Mouse (Mus musculus) gastrocnemius, postnatal 10 days (tissue): ENCODE results near the gene Rasgrp1. TPM values are rescaled to one million over a fixed set of nuclear protein-coding genes. Genes with fewer than 3 reads are reported as not detected.
A peak's percentile ranks its signal among the peaks of the same experiment; 100 is the strongest.

ENCODE experiments used
- DNase-seq: peaks from one replicate; pipeline ENCODE4 v3.0.0; 2021; ENCODE audit warnings: mixed read lengths
- total RNA-seq, 2 experiments: library from RNA; stranded (reverse); gene quantifications; 2 replicates each; pipeline ENCODE4 v1.2.3; 2021

Rasgrp1 gene
- total RNA-seq, 2 experiments from 2014 or later, result 0.54 to 0.86 TPM

- no peak for DNase-seq
These were observed 11.2 kb downstream of the Rasgrp1 start for GRCm38 (mm10) chr2:117331634-117332033.

GRCm38 (mm10) chr2:117328521-117329285 is 14.1 kb downstream of the Rasgrp1 start:
- DNase-seq, result no peak

- DNase-seq, result no peak
These were observed 20.4 kb downstream of the Rasgrp1 start for GRCm38 (mm10) chr2:117322399-117322798.

- DNase-seq, result no peak
These were observed 21.6 kb downstream of the Rasgrp1 start for GRCm38 (mm10) chr2:117321231-117321630.

GRCm38 (mm10) chr2:117318991-117319390 is 23.8 kb downstream of the Rasgrp1 start:
- DNase-seq, result no peak

GRCm38 (mm10) chr2:117313586-117314235 is 29.1 kb downstream of the Rasgrp1 start:
- no peak for DNase-seq

- no peak for DNase-seq
These were observed 30.3 kb downstream of the Rasgrp1 start for GRCm38 (mm10) chr2:117312441-117312895.

- DNase-seq, result no peak
These were observed 30.8 kb downstream of the Rasgrp1 start for GRCm38 (mm10) chr2:117312030-117312429.

GRCm38 (mm10) chr2:117311349-117311748 is 31.5 kb downstream of the Rasgrp1 start:
- no peak for DNase-seq

GRCm38 (mm10) chr2:117309046-117309445 is 33.8 kb downstream of the Rasgrp1 start:
- DNase-seq, result no peak

GRCm38 (mm10) chr2:117307959-117308358 is 34.8 kb downstream of the Rasgrp1 start:
- DNase-seq, result no peak

GRCm38 (mm10) chr2:117304941-117305340 is 37.9 kb downstream of the Rasgrp1 start:
- DNase-seq, result no peak

GRCm38 (mm10) chr2:117303391-117304350 is 39.1 kb downstream of the Rasgrp1 start:
- DNase-seq, result no peak

- DNase-seq, result no peak
These were observed 43.0 kb downstream of the Rasgrp1 start for GRCm38 (mm10) chr2:117299596-117300448.

GRCm38 (mm10) chr2:117288291-117288690 is 54.5 kb downstream of the Rasgrp1 start:
- DNase-seq, result no peak

GRCm38 (mm10) chr2:117263786-117264408 is 78.9 kb downstream of the Rasgrp1 start:
- DNase-seq, result peak; percentile 62

GRCm38 (mm10) chr2:117262184-117262583 is 80.6 kb downstream of the Rasgrp1 start:
- no peak for DNase-seq

- no peak for DNase-seq
These were observed 85.2 kb downstream of the Rasgrp1 start for GRCm38 (mm10) chr2:117257617-117258016.

GRCm38 (mm10) chr2:117255415-117255814 is 87.4 kb downstream of the Rasgrp1 start:
- no peak for DNase-seq

- no peak for DNase-seq
These were observed 92.7 kb downstream of the Rasgrp1 start for GRCm38 (mm10) chr2:117250001-117250510.
